ENCODE assay signal across 17 mouse cellular contexts in genomic region chr7:129235995-129236394, GRCm38 (mm10). TPM values are rescaled to one million over a fixed set of nuclear protein-coding genes. Genes with fewer than 3 reads are reported as not detected.
"Had no signal": no experiment of that assay in that cellular context is flagged by ENCODE, and none has a peak within 500 bp of the region (broad histone marks: within the 10 kb centered on the region; RNA-seq: fewer than 3 reads in every experiment).

No protein-coding gene starts in this region.

- DNase-seq: lung, adult 18-20 months; right cerebral cortex, postnatal 25 days; spleen, adult 18-20 months; thymus, adult 18-20 months; thymus, postnatal 14 days; thymus, postnatal 36 days had no signal

- H3K36me3 ChIP-seq: midbrain, embryonic 10.5 days; midbrain, embryonic 13.5 days; midbrain, embryonic 15.5 days; neural tube, embryonic 13.5 days; neural tube, embryonic 15.5 days had no signal

- H3K4me1 ChIP-seq: midbrain, embryonic 10.5 days; midbrain, embryonic 13.5 days; midbrain, embryonic 15.5 days; neural tube, embryonic 13.5 days; neural tube, embryonic 15.5 days had no signal

- H3K27ac ChIP-seq: midbrain, embryonic 10.5 days; midbrain, embryonic 13.5 days; midbrain, embryonic 15.5 days; neural tube, embryonic 13.5 days; neural tube, embryonic 15.5 days had no signal

- H3K9ac ChIP-seq: lung, embryonic 14.5 days; midbrain, embryonic 13.5 days; midbrain, embryonic 15.5 days; neural tube, embryonic 13.5 days; neural tube, embryonic 15.5 days had no signal

- H3K27me3 ChIP-seq: midbrain, embryonic 13.5 days; midbrain, embryonic 15.5 days; neural tube, embryonic 13.5 days; neural tube, embryonic 15.5 days had no signal

- H3K9me3 ChIP-seq: midbrain, embryonic 10.5 days; midbrain, embryonic 13.5 days; midbrain, embryonic 15.5 days; neural tube, embryonic 13.5 days; neural tube, embryonic 15.5 days had no signal

- H3K4me2 ChIP-seq: lung, embryonic 14.5 days; midbrain, embryonic 13.5 days; midbrain, embryonic 15.5 days; neural tube, embryonic 13.5 days; neural tube, embryonic 15.5 days had no signal

- H3K4me3 ChIP-seq: midbrain, embryonic 10.5 days; midbrain, embryonic 13.5 days; midbrain, embryonic 15.5 days; myocyte; neural tube, embryonic 13.5 days; neural tube, embryonic 15.5 days had no signal

RNA-seq across cellular contexts. Expression of gene Plpp4, which starts 20.8 kb away (rescaled TPM):
- total RNA-seq: megakaryocyte, adult 5-6 weeks; megakaryocyte-erythroid progenitor cell, adult 5-6 weeks had no signal
- polyA plus RNA-seq: myocyte; small intestine, adult 2 months; thymus, postnatal 0 days had no signal
